Comparison of ENCODE assay signal across 21 mouse cellular contexts in the genomic region with DNA sequence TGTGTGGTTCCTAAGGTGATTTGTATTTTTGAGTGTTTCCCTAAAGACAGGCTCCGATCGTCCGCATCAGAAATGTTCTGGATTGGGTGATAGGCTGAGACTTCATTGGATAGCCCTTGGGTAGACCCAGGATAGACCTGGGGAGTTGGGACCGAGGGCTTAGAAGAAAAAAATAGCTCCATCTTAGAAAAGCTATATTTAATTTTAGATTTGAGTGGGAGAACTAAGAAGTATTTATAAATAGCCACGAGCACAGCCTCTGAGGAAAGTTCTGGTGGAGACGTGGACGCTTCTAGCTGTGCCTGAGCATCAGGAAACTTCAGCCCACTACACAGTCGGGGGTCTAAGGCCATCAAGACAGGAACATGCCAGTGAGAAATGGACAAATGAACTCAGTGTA. TPM values are rescaled to one million over a fixed set of nuclear protein-coding genes. Genes with fewer than 3 reads are reported as not detected.
A peak's percentile ranks its signal among the peaks of the same experiment; 100 is the strongest.
DNase-seq lines count a peak whose midpoint lies in the region; ATAC-seq and TF ChIP-seq lines count a peak whose summit lies in the region.
"Had no signal": no experiment of that assay in that cellular context is flagged by ENCODE, and none has a peak within 500 bp of the region (broad histone marks: within the 10 kb centered on the region; RNA-seq: fewer than 3 reads in every experiment).

No protein-coding gene starts in this region.

- no peak for ATAC-seq in liver, embryonic 11.5 days (replicated peaks; ENCODE audit: low FRiP score)
- ATAC-seq in liver, embryonic 16.5 days (ENCODE audit: low read depth): no peak

- peaks cover 12% of the 10 kb centered on the region for H3K4me1 ChIP-seq in heart, adult 2 months (ENCODE audit: control insufficient read depth, insufficient read depth, low read length)
- peaks cover 73% of the 10 kb centered on the region for H3K4me1 ChIP-seq in liver, embryonic 11.5 days (replicated peaks; ENCODE audit: control insufficient read depth, insufficient read depth, low read length)
- H3K4me1 ChIP-seq in limb, embryonic 10.5 days: peaks cover 43% of the 10 kb centered on the region
- H3K4me1 ChIP-seq in liver, embryonic 16.5 days (ENCODE audit: control insufficient read depth, low read depth, low read length): peaks cover 92% of the 10 kb centered on the region

- TF ChIP-seq EP300 in heart, adult 2 months (IDR thresholded peaks at IDR 0.05; ENCODE audit: insufficient read depth, low read depth, low read length): no peak

- no peak overlapping the region for H3K9ac ChIP-seq in heart, adult 2 months (ENCODE audit: low read depth, low read length)
- peak overlapping the region; percentile 54 for H3K9ac ChIP-seq in liver, embryonic 11.5 days (ENCODE audit: low read depth, low read length)
- H3K9ac ChIP-seq in liver, embryonic 16.5 days (ENCODE audit: low read depth, low read length): peak overlapping the region; percentile 75
- H3K9ac ChIP-seq: embryonic facial prominence, embryonic 13.5 days; forebrain, embryonic 12.5 days; limb, embryonic 15.5 days; midbrain, embryonic 12.5 days had no signal

- 53% methylated on average over 8 of the region's 8 CpGs for WGBS in heart, adult 2 months
- 86% methylated on average over 8 of the region's 8 CpGs for WGBS in liver, embryonic 11.5 days
- WGBS in limb, embryonic 10.5 days: 94% methylated on average over 8 of the region's 8 CpGs
- WGBS in liver, embryonic 16.5 days (ENCODE audit: insufficient replicate concordance): 78% methylated on average over 8 of the region's 8 CpGs

- H3K36me3 ChIP-seq in heart, adult 2 months (ENCODE audit: control insufficient read depth, insufficient read depth, low read length): no peaks in the 10 kb centered on the region
- no peaks in the 10 kb centered on the region; the same call in 1 of the 2 replicates for H3K36me3 ChIP-seq in liver, embryonic 11.5 days (ENCODE audit: control insufficient read depth, insufficient read depth, low read length)
- peaks cover 32% of the 10 kb centered on the region for H3K36me3 ChIP-seq in limb, embryonic 10.5 days
- H3K36me3 ChIP-seq in liver, embryonic 16.5 days (ENCODE audit: control insufficient read depth, insufficient read depth): no peaks in the 10 kb centered on the region
- H3K36me3 ChIP-seq: embryonic facial prominence, embryonic 13.5 days had no signal

- H3K79me2 ChIP-seq in heart, adult 2 months (replicated peaks; ENCODE audit: control insufficient read depth, insufficient read depth, low read length): peaks cover 2% of the 10 kb centered on the region

- H3K27ac ChIP-seq in heart, adult 2 months: 0 out of 2 replicates have a peak overlapping the region, but pooled peaks have one; percentile 9
- H3K27ac ChIP-seq in liver, embryonic 11.5 days (ENCODE audit: low read depth, low read length): peak overlapping the region; percentile 95
- peak overlapping the region; percentile 78 for H3K27ac ChIP-seq in limb, embryonic 10.5 days
- peak overlapping the region; percentile 99 for H3K27ac ChIP-seq in liver, embryonic 16.5 days (ENCODE audit: low read length)
- H3K27ac ChIP-seq: embryonic facial prominence, embryonic 13.5 days; forebrain, embryonic 12.5 days; limb, embryonic 15.5 days; midbrain, embryonic 12.5 days had no signal

- H3K4me2 ChIP-seq in liver, embryonic 11.5 days: no peak overlapping the region
- H3K4me2 ChIP-seq in liver, embryonic 16.5 days (ENCODE audit: low read depth, low read length): peak overlapping the region; percentile 73
- H3K4me2 ChIP-seq: embryonic facial prominence, embryonic 13.5 days; forebrain, embryonic 12.5 days; limb, embryonic 15.5 days; midbrain, embryonic 12.5 days had no signal

- no peak for TF ChIP-seq CTCF in heart, adult 2 months (IDR thresholded peaks at IDR 0.05)

- H3K9me3 ChIP-seq in liver, embryonic 11.5 days (ENCODE audit: control insufficient read depth, low read length): no peaks in the 10 kb centered on the region
- H3K9me3 ChIP-seq in limb, embryonic 10.5 days (replicated peaks): no peaks in the 10 kb centered on the region
- no peaks in the 10 kb centered on the region for H3K9me3 ChIP-seq in liver, embryonic 16.5 days (replicated peaks; ENCODE audit: control insufficient read depth, low read length)
- H3K9me3 ChIP-seq: embryonic facial prominence, embryonic 13.5 days; forebrain, embryonic 12.5 days; limb, embryonic 15.5 days; midbrain, embryonic 12.5 days had no signal

- no peak overlapping the region for H3K4me3 ChIP-seq in heart, adult 2 months
- no peak overlapping the region for H3K4me3 ChIP-seq in liver, embryonic 11.5 days (ENCODE audit: low read depth, low read length)
- H3K4me3 ChIP-seq in limb, embryonic 10.5 days: no peak overlapping the region
- no peak overlapping the region for H3K4me3 ChIP-seq in liver, embryonic 16.5 days (ENCODE audit: low read depth, low read length)
- H3K4me3 ChIP-seq: embryonic facial prominence, embryonic 13.5 days; forebrain, embryonic 12.5 days; limb, embryonic 15.5 days; midbrain, embryonic 12.5 days had no signal

- TF ChIP-seq POLR2A in heart, adult 2 months (IDR thresholded peaks at IDR 0.05; ENCODE audit: insufficient read depth, low read depth, low read length): no peak

- no peaks in the 10 kb centered on the region for H3K27me3 ChIP-seq in heart, adult 2 months (ENCODE audit: control insufficient read depth, insufficient read depth, low read length)
- no peaks in the 10 kb centered on the region for H3K27me3 ChIP-seq in liver, embryonic 11.5 days (replicated peaks; ENCODE audit: control insufficient read depth, insufficient read depth, low read length)
- H3K27me3 ChIP-seq in limb, embryonic 10.5 days (ENCODE audit: low read depth, poor library complexity, severe bottlenecking): no peaks in the 10 kb centered on the region
- H3K27me3 ChIP-seq in liver, embryonic 16.5 days (ENCODE audit: control insufficient read depth, insufficient read depth, low read depth, low read length): no peaks in the 10 kb centered on the region
- H3K27me3 ChIP-seq: embryonic facial prominence, embryonic 13.5 days; forebrain, embryonic 12.5 days; limb, embryonic 15.5 days; midbrain, embryonic 12.5 days had no signal

- intact Hi-C loops in heart, adult 2 months (cut with DNase I): loop anchor here (2.0 kb wide), 1 partner anchor 50 kb away; no protein-coding TSS in a partner anchor
- intact Hi-C loops in heart, postnatal 25 days (cut with DNase I): no loop called here

- no peak for DNase-seq in heart, adult 2 months
- no peak for DNase-seq in heart, postnatal 25 days (ENCODE audit: low spot score)
- no peak for DNase-seq in liver, embryonic 11.5 days (ENCODE audit: low spot score)
- DNase-seq in liver: no peak
- no peak for DNase-seq in limb, embryonic 10.5 days (ENCODE audit: low spot score)
- no peak for DNase-seq in spleen, postnatal 10 days (ENCODE audit: low spot score in 2 of 2)
- DNase-seq: adrenal gland, adult 8-10 months; B cell, adult 2 months; cerebellum, adult 2 months; gastrocnemius, postnatal 36 days; heart, postnatal 4 days; kidney, adult 18-20 months; kidney, postnatal 14 days; thymus, postnatal 4 days had no signal

RNA-seq across cellular contexts. Expression of a gene that starts 9.8 kb away (rescaled TPM):
- 10 to 100 TPM in 1 of 2 experiments, 1 to 10 TPM in 1; 7.5 to 13.1 TPM for total RNA-seq in heart, adult 2 months (2021)
- 11.1 and 17.1 TPM in 2 replicates for polyA plus RNA-seq in heart, adult 2 months (2012; rRNA removed)
- 1 to 10 TPM; 7.6 to 8.4 TPM for total RNA-seq in heart, postnatal 25 days (2021)
- polyA plus RNA-seq in liver, embryonic 11.5 days (2014; fragmentation: Nextera tagmentation; extraction: Ambion mirVana): 81.9 and 84.0 TPM in 2 replicates
- polyA plus RNA-seq in limb, embryonic 10.5 days (2016; fragmentation: Nextera tagmentation; extraction: Ambion mirVana): 51.5 and 56.7 TPM in 2 replicates
- 59.4 and 64.7 TPM in 2 replicates for polyA plus RNA-seq in liver, embryonic 16.5 days (2015; fragmentation: Nextera tagmentation; extraction: Ambion mirVana)

RNA-seq across cellular contexts. Expression of a gene that starts 59.8 kb away (rescaled TPM):
- not detected for total RNA-seq in heart, adult 2 months (2021)
- not detected in 2 replicates for polyA plus RNA-seq in heart, adult 2 months (2012; rRNA removed)
- not detected for total RNA-seq in heart, postnatal 25 days (2021)
- 0.70 and 1.2 TPM in 2 replicates for polyA plus RNA-seq in liver, embryonic 11.5 days (2014; fragmentation: Nextera tagmentation; extraction: Ambion mirVana)
- not detected in 2 replicates for polyA plus RNA-seq in limb, embryonic 10.5 days (2016; fragmentation: Nextera tagmentation; extraction: Ambion mirVana)
- polyA plus RNA-seq in liver, embryonic 16.5 days (2015; fragmentation: Nextera tagmentation; extraction: Ambion mirVana): 0.63 and 0.67 TPM in 2 replicates
- total RNA-seq: common myeloid progenitor, adult 5-6 weeks; gastrocnemius, postnatal 36 days; heart, postnatal 4 days had no signal
- polyA plus RNA-seq: neural tube, embryonic 14.5 days had no signal

Comparison
In these comparisons a context has a peak if more than half of its experiments do, and no peak if none do; other contexts are left out.
1. H3K27ac ChIP-seq: peak in every context shown above with its lines; median percentile 99 in liver, embryonic 16.5 days; 95 in liver, embryonic 11.5 days; 78 in limb, embryonic 10.5 days; 9 in heart, adult 2 months.